Mouse (Mus musculus) adrenal gland, postnatal 10 days (tissue): ENCODE results near the gene Ercc8. TPM values are rescaled to one million over a fixed set of nuclear protein-coding genes. Genes with fewer than 3 reads are reported as not detected.

Experiments
- DNase-seq: peaks from one replicate; pipeline ENCODE4 v3.0.0; 2021; ENCODE audit warnings: mixed read lengths
- total RNA-seq, 2 experiments: library from RNA; stranded (reverse); gene quantifications; 2 replicates each; pipeline ENCODE4 v1.2.3; 2021

The Ercc8 gene
- total RNA-seq, 2 experiments from 2014 or later = 11.5 to 13.3 TPM

- no peak for DNase-seq
Measured at GRCm38 (mm10) chr13:108219773-108220172, 61.2 kb downstream of the Ercc8 start.

DNA sequence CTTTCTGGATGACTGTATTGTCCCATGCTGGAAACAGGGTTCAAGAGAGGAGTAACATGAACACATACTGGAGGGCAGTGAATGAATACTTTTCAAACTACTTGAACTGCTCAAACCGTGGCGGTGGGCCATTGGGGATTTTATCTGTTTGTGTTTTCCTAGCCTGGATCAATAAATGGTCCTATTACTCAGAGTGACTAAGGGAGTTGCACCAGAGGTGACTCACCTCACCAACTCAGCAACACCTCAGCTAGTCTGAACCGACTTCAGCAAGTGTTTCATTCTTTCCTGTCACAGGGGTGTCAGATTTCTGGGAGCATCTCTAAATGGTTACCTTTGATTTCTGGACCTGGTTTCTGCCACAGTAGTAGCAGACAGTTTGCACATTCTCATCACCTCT lies 70.7 kb downstream of the Ercc8 start:
- no peak for DNase-seq

- no peak for DNase-seq
Measured at GRCm38 (mm10) chr13:108229634-108230330, 71.3 kb downstream of the Ercc8 start.

DNA sequence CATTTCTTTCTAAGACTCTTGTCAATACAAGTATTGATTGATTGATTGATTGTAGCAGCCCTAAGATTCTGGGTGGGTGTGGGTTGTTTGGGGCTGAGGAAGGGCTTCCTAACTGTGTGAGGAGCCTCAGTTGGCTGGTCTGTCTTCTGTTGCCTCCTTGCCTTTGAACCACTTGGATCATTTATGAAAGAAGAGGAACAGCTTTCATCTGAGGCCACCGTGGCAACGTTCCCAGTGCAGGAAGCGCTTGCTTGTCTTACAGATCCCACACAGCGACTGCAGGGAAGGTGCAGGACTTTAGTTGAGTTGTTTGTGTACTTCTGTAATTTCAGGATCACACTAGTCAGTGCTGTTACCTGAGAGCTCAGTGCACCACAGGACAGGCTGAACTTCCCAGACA lies 81.5 kb downstream of the Ercc8 start:
- DNase-seq = peak; percentile 37

GRCm38 (mm10) chr13:108241715-108242114 lies 83.2 kb downstream of the Ercc8 start:
- DNase-seq = no peak

Other genes starting within 250 kb of the Ercc8 start
- gene Smim15, start 114.3 kb upstream of the Ercc8 start, total RNA-seq = 10 to 100 TPM; 35.3 to 39.3 TPM
- 10 to 100 TPM; 30.4 to 37.3 TPM for gene Ndufaf2, start 108 bp upstream of the Ercc8 start, total RNA-seq
- 1 to 10 TPM; 2.3 to 2.4 TPM for gene Elovl7, start 55.7 kb downstream of the Ercc8 start, total RNA-seq
- gene Depdc1b, start 157.6 kb downstream of the Ercc8 start, total RNA-seq = 1 to 10 TPM; 2.7 to 4.1 TPM